13 mouse cellular contexts compared by ENCODE assay signal in the genomic region with DNA sequence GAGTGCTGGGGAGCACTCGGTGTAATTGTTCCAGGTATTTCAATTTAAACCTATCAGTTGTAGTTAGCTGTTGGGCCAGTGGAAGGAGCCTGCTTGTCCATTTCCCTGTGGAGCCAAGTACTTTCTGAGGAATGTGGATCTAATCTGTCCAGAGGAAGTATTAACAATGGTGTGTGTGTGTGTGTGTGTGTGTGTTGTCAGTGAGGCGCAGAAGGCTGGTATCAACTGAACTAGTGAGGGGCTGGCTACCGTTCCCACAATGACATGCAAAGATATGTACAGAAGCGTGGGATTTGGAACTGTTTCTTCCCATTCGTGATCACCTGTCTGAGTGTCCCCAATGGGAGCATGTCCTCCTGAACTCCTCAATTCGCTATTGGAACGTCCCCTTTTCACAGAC. TPM values are rescaled to one million over a fixed set of nuclear protein-coding genes. Genes with fewer than 3 reads are reported as not detected.
DNase-seq lines count a peak whose midpoint lies in the region; ATAC-seq lines count a peak whose summit lies in the region.
"Had no signal": no experiment of that assay in that cellular context is flagged by ENCODE, and none has a peak within 500 bp of the region (broad histone marks: within the 10 kb centered on the region; RNA-seq: fewer than 3 reads in every experiment).

No protein-coding gene starts in this region.

- H3K27ac ChIP-seq in forebrain, embryonic 13.5 days, result no peak overlapping the region
- H3K27ac ChIP-seq in forebrain, embryonic 11.5 days (ENCODE audit: low read depth, low read length), result no peak overlapping the region
- H3K27ac ChIP-seq in kidney, embryonic 14.5 days (ENCODE audit: low read depth, low read length), result no peak overlapping the region
- peak overlapping the region; percentile 48; the same call in 1 of the 2 replicates for H3K27ac ChIP-seq in heart, embryonic 12.5 days (ENCODE audit: poor library complexity, severe bottlenecking)

- peaks cover 46% of the 10 kb centered on the region for H3K27me3 ChIP-seq in forebrain, embryonic 13.5 days
- peaks cover 38% of the 10 kb centered on the region for H3K27me3 ChIP-seq in forebrain, embryonic 11.5 days (ENCODE audit: control insufficient read depth, insufficient read depth, low read length)
- peaks cover 19% of the 10 kb centered on the region for H3K27me3 ChIP-seq in kidney, embryonic 14.5 days (ENCODE audit: control insufficient read depth, insufficient read depth, low read length)
- H3K27me3 ChIP-seq in heart, embryonic 12.5 days (replicated peaks), result peaks cover 30% of the 10 kb centered on the region

- no peaks in the 10 kb centered on the region for H3K9me3 ChIP-seq in forebrain, embryonic 13.5 days (replicated peaks)
- no peaks in the 10 kb centered on the region for H3K9me3 ChIP-seq in forebrain, embryonic 11.5 days (ENCODE audit: control insufficient read depth, low read length)
- no peaks in the 10 kb centered on the region for H3K9me3 ChIP-seq in kidney, embryonic 14.5 days (ENCODE audit: control insufficient read depth, low read length)
- H3K9me3 ChIP-seq in heart, embryonic 12.5 days (replicated peaks), result no peaks in the 10 kb centered on the region

- no peak for ATAC-seq in forebrain, embryonic 13.5 days
- ATAC-seq in forebrain, embryonic 11.5 days (replicated peaks; ENCODE audit: low FRiP score), result no peak
- no peak for ATAC-seq in kidney, embryonic 14.5 days (ENCODE audit: low FRiP score, low TSS enrichment)
- ATAC-seq in heart, embryonic 12.5 days (ENCODE audit: insufficient number of reproducible peaks, low FRiP score), result peak; percentile 37; the same call in 1 of the 2 replicates
- ATAC-seq in frontal cortex, adult (ENCODE audit: low TSS enrichment), result no peak

- no peak overlapping the region for H3K4me3 ChIP-seq in forebrain, embryonic 13.5 days
- no peak overlapping the region for H3K4me3 ChIP-seq in forebrain, embryonic 11.5 days (ENCODE audit: low read depth, low read length)
- H3K4me3 ChIP-seq in kidney, embryonic 14.5 days (ENCODE audit: low read length), result peak overlapping the region; percentile 63
- H3K4me3 ChIP-seq in heart, embryonic 12.5 days, result peak overlapping the region; percentile 25
- H3K4me3 ChIP-seq: megakaryocyte, embryonic 14.5 days had no signal

- 49% methylated on average over 7 of the region's 7 CpGs for WGBS in forebrain, embryonic 13.5 days
- 70% methylated on average over 7 of the region's 7 CpGs for WGBS in forebrain, embryonic 11.5 days
- 51% methylated on average over 7 of the region's 7 CpGs for WGBS in kidney, embryonic 14.5 days
- 52% methylated on average over 7 of the region's 7 CpGs for WGBS in heart, embryonic 12.5 days

- no peak overlapping the region for H3K9ac ChIP-seq in forebrain, embryonic 13.5 days
- no peak overlapping the region for H3K9ac ChIP-seq in forebrain, embryonic 11.5 days (ENCODE audit: low read length)
- H3K9ac ChIP-seq in kidney, embryonic 14.5 days (ENCODE audit: low read depth, low read length), result peak overlapping the region; percentile 2; the same call in 1 of the 2 replicates
- no peak overlapping the region for H3K9ac ChIP-seq in heart, embryonic 12.5 days

- peaks cover 40% of the 10 kb centered on the region for H3K4me1 ChIP-seq in forebrain, embryonic 13.5 days
- H3K4me1 ChIP-seq in forebrain, embryonic 11.5 days (replicated peaks; ENCODE audit: control insufficient read depth, insufficient read depth, low read length), result peaks cover 10% of the 10 kb centered on the region
- H3K4me1 ChIP-seq in kidney, embryonic 14.5 days (ENCODE audit: control insufficient read depth, insufficient read depth, low read length), result peaks cover 8% of the 10 kb centered on the region; the same call in 1 of the 2 replicates
- peaks cover 26% of the 10 kb centered on the region for H3K4me1 ChIP-seq in heart, embryonic 12.5 days (replicated peaks)

- H3K36me3 ChIP-seq in forebrain, embryonic 13.5 days (ENCODE audit: poor library complexity, severe bottlenecking), result no peaks in the 10 kb centered on the region
- H3K36me3 ChIP-seq in forebrain, embryonic 11.5 days (ENCODE audit: control insufficient read depth, insufficient read depth, low read length), result no peaks in the 10 kb centered on the region
- H3K36me3 ChIP-seq in kidney, embryonic 14.5 days (ENCODE audit: control insufficient read depth, insufficient read depth, low read length), result 0 out of 2 replicates have a peak, but pooled peaks cover 4% of the 10 kb centered on the region
- H3K36me3 ChIP-seq in heart, embryonic 12.5 days, result no peaks in the 10 kb centered on the region

- no peak for DNase-seq in forebrain, embryonic 11.5 days (ENCODE audit: low spot score)
- no peak for DNase-seq in kidney, adult 11 months
- peak; percentile 30 for DNase-seq in lung, postnatal 36 days
- no peak for DNase-seq in retina, embryonic 14.5 days (ENCODE audit: low spot score)
- DNase-seq: adrenal gland, adult 8-10 months; cerebellum, adult 2 months; left cerebral cortex, postnatal 4 days; retina, postnatal 1 day had no signal

- peak overlapping the region; percentile 20 for H3K4me2 ChIP-seq in forebrain, embryonic 13.5 days
- no peak overlapping the region for H3K4me2 ChIP-seq in forebrain, embryonic 11.5 days (ENCODE audit: low read depth, low read length, severe bottlenecking)
- peak overlapping the region; percentile 90 for H3K4me2 ChIP-seq in kidney, embryonic 14.5 days (replicated peaks; ENCODE audit: low read depth, low read length)
- H3K4me2 ChIP-seq in heart, embryonic 12.5 days, result peak overlapping the region; percentile 51

RNA-seq across cellular contexts. Expression of a gene that starts 3.2 kb away (rescaled TPM):
- 0.94 and 1.1 TPM in 2 replicates for polyA plus RNA-seq in forebrain, embryonic 13.5 days (2015; fragmentation: Nextera tagmentation; extraction: Ambion mirVana)
- 0.51 and 0.80 TPM in 2 replicates for polyA plus RNA-seq in forebrain, embryonic 11.5 days (2014; fragmentation: Nextera tagmentation; extraction: Ambion mirVana)
- 15.8 and 19.4 TPM in 2 replicates for polyA plus RNA-seq in kidney, embryonic 14.5 days (2014; fragmentation: Nextera tagmentation; extraction: Ambion mirVana)
- polyA plus RNA-seq in heart, embryonic 12.5 days (2016; fragmentation: Nextera tagmentation; extraction: Ambion mirVana), result 2.7 and 2.8 TPM in 2 replicates

Comparison
In these comparisons a context has a peak if more than half of its experiments do, and no peak if none do; other contexts are left out.
1. H3K4me3 ChIP-seq: peak in kidney, embryonic 14.5 days (single experiment) and heart, embryonic 12.5 days (single experiment); none in forebrain, embryonic 13.5 days (single experiment) and forebrain, embryonic 11.5 days (single experiment).